Mouse (Mus musculus) hindbrain, embryonic 11.5 days (tissue): ENCODE results near the gene Ank3. TPM values are rescaled to one million over a fixed set of nuclear protein-coding genes. Genes with fewer than 3 reads are reported as not detected.

Experiments used
- ATAC-seq: fragments of 200-750 bp; cut with Nextera tagmentation; 2 replicates; pipeline ENCODE4 v1.8.0; 2017; ENCODE audit warnings: mild to moderate bottlenecking, moderate TSS enrichment, moderate library complexity; ENCODE audit not compliant: low FRiP score
- DNase-seq: peaks from one replicate; pipeline ENCODE4 v3.0.0-alpha.2; 2015; ENCODE audit warnings: low spot score
- H3K27ac ChIP-seq: fragments of 300-500 bp; sonication (generic); 2 replicates; pipeline ENCODE4 v1.5.1; 2014; ENCODE audit warnings: mild to moderate bottlenecking, low read depth, low read length
- H3K27me3 ChIP-seq: fragments of 300-500 bp; sonication (generic); 2 replicates; pipeline ENCODE4 v1.6.1; 2014; ENCODE audit warnings: mild to moderate bottlenecking, low read length, moderate library complexity, mixed read lengths; ENCODE audit not compliant: control insufficient read depth, insufficient read depth
- H3K36me3 ChIP-seq: fragments of 300-500 bp; sonication (generic); 2 replicates; pipeline ENCODE4 v1.6.1; 2014; ENCODE audit warnings: mild to moderate bottlenecking, low read length, moderate library complexity, mixed read lengths; ENCODE audit not compliant: control insufficient read depth, insufficient read depth
- H3K4me1 ChIP-seq: fragments of 300-500 bp; sonication (generic); replicated peaks from 2 replicates; pipeline ENCODE4 v1.6.1; 2014; ENCODE audit warnings: low read length, mixed read lengths; ENCODE audit not compliant: control insufficient read depth, insufficient read depth
- H3K4me2 ChIP-seq: fragments of 300-500 bp; sonication (generic); replicated peaks from 2 replicates; pipeline ENCODE4 v1.6.1; 2014; ENCODE audit warnings: mild to moderate bottlenecking, low read depth, low read length
- H3K4me3 ChIP-seq: fragments of 300-500 bp; sonication (generic); 2 replicates; pipeline ENCODE4 v1.5.1; 2014; ENCODE audit warnings: low read depth, low read length
- H3K9ac ChIP-seq: fragments of 300-500 bp; sonication (generic); 2 replicates; pipeline ENCODE4 v1.6.1; 2014; ENCODE audit warnings: low read depth, low read length
- H3K9me3 ChIP-seq: fragments of 300-500 bp; sonication (generic); 2 replicates; pipeline ENCODE4 v1.6.1; 2016; ENCODE audit warnings: low read length; ENCODE audit not compliant: control insufficient read depth
- WGBS: fragments of 180-500 bp; shearing (Covaris S2); extraction: QIAGEN DNeasy Blood & Tissue Kit; methylation state at CpG from one replicate; pipeline ENCODE4 v1.1.7; 2014; 5-methylcytosine and 5-hydroxymethylcytosine counted together
- polyA plus RNA-seq: library from polyadenylated mRNA; unstranded; fragments of >200 nt; fragmentation: Nextera tagmentation; extraction: Ambion mirVana; gene quantifications from 2 replicates; pipeline ENCODE4 v1.2.1, GENCODE M21; 2014

The Ank3 gene
- polyA plus RNA-seq, 1 experiment from 2014 or later: 97.7 TPM

DNA sequence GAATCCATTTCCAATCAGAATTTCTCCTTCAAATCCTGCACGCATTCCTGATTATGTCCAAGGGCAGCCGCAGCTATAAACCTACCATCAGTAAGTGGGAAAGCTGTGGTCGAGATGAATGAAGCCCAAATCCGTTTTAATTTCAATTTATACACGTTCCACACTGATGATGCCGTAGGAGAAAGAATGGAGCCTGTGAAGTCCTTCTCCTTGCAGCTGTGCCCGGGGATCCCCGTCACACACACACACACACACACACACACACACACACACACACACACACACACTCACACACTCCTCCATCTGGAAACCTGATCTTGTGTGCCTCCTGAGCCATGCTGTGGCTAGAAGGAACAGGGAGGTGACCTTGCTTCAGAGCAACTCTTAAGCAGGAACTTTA is 412.2 kb downstream of the Ank3 start:
- no peak for DNase-seq
- H3K4me1 ChIP-seq: no peaks in the 10 kb centered on the region
- H3K4me3 ChIP-seq: no peak overlapping the region
- no peak overlapping the region for H3K27ac ChIP-seq
- H3K27me3 ChIP-seq: no peaks in the 10 kb centered on the region
- WGBS: 81% methylated on average over 8 of the region's 8 CpGs
- no peak overlapping the region for H3K9ac ChIP-seq
- H3K4me2 ChIP-seq: no peak overlapping the region
- no peak for ATAC-seq
- H3K36me3 ChIP-seq: no peaks in the 10 kb centered on the region
- H3K9me3 ChIP-seq: no peaks in the 10 kb centered on the region

GRCm38 (mm10) chr10:69813823-69814522 is 415.4 kb downstream of the Ank3 start:
- Histone ChIP-seq H3K27ac (no peak overlapping the region), H3K9ac (no peak overlapping the region), H3K27me3 (no peaks in the 10 kb centered on the region), H3K36me3 (no peaks in the 10 kb centered on the region), H3K9me3 (no peaks in the 10 kb centered on the region), H3K4me3 (no peak overlapping the region), H3K4me2 (no peak overlapping the region), H3K4me1 (no peaks in the 10 kb centered on the region)
- DNase-seq (no peak), ATAC-seq (no peak)
- 73% methylated on average over 6 of the region's 6 CpGs for WGBS

- H3K4me3 ChIP-seq: no peak overlapping the region
- H3K4me2 ChIP-seq: no peak overlapping the region
- H3K36me3 ChIP-seq: no peaks in the 10 kb centered on the region
- no peaks in the 10 kb centered on the region for H3K4me1 ChIP-seq
- 97% methylated on average over 7 of the region's 7 CpGs for WGBS
- no peak for DNase-seq
- H3K9me3 ChIP-seq: no peaks in the 10 kb centered on the region
- no peak overlapping the region for H3K27ac ChIP-seq
- ATAC-seq: no peak
- no peak overlapping the region for H3K9ac ChIP-seq
- no peaks in the 10 kb centered on the region for H3K27me3 ChIP-seq
Measured at GRCm38 (mm10) chr10:69821245-69821644, 422.7 kb downstream of the Ank3 start.

DNA sequence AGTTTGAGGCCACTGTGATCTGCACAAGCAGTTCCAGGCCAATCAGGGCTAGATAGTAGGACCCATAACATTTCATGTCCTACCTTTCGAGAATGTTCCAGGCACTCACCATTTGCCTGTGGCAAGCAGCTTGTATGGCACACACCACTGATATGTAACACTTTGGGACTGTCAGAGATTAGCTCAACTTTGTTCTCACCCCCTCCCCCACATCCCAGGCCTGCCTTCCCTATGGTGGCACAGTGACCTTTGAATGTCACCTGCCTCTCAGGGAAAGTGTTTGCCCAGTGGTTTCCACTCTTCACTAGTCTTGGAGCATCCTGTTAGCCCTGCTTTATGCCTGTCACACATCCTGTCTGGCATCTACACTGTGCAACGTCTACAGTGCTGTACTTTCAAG is 430.2 kb downstream of the Ank3 start:
- Histone ChIP-seq H3K27ac (no peak overlapping the region), H3K36me3 (no peaks in the 10 kb centered on the region), H3K9ac (no peak overlapping the region), H3K4me2 (no peak overlapping the region), H3K27me3 (no peaks in the 10 kb centered on the region), H3K9me3 (no peaks in the 10 kb centered on the region), H3K4me3 (no peak overlapping the region), H3K4me1 (no peaks in the 10 kb centered on the region)
- DNase-seq (no peak), ATAC-seq (no peak)
- WGBS: 78% methylated on average over 2 of the region's 2 CpGs

DNA sequence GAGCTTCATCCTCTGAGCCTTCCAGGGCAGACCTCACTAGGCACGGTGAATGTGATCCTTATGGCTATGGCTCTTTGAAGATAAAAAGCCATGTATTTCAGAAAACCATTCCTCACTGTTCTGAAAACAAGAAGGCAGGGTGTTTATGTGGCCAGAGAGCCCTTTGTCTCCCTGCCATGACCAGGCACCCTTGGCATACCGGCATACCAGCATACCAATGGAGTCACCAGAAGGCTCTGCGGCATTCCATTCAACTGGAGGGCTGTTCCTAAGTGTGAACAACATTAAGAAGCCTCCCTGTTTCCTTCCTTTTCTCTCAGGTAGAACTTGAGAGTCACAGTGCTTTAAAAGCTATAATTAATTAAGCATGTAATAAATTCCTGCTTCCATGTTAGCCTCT is 430.7 kb downstream of the Ank3 start:
- Histone ChIP-seq H3K9me3 (no peaks in the 10 kb centered on the region), H3K9ac (no peak overlapping the region), H3K4me2 (no peak overlapping the region), H3K27me3 (no peaks in the 10 kb centered on the region), H3K4me1 (no peaks in the 10 kb centered on the region), H3K4me3 (no peak overlapping the region), H3K36me3 (no peaks in the 10 kb centered on the region), H3K27ac (no peak overlapping the region)
- ATAC-seq (no peak), DNase-seq (no peak)
- 89% methylated on average over 3 of the region's 3 CpGs for WGBS

DNA sequence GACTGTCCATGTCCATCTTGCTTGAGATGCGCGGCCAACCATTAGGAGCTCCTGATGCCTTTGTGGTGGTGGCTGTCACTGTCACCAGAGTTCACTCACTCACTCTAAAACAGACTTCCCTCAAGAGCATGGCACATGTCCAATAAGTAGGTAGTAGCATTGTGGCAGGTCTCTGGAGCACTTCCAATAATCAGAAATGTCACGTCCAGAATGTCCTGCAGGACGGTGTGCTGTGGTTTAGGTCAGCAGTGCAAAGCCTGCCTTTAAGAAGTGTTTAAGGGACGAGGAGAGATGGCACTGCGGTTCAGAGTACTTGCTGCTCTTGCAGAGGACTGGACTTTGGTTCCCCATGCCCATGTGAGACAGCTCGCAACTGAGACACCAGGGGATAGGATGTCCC is 433.0 kb downstream of the Ank3 start:
- Histone ChIP-seq H3K27ac (no peak overlapping the region), H3K4me3 (no peak overlapping the region), H3K4me1 (no peaks in the 10 kb centered on the region), H3K27me3 (no peaks in the 10 kb centered on the region), H3K9ac (no peak overlapping the region), H3K9me3 (no peaks in the 10 kb centered on the region), H3K36me3 (no peaks in the 10 kb centered on the region), H3K4me2 (no peak overlapping the region)
- ATAC-seq: no peak
- WGBS: 94% methylated on average over 7 of the region's 7 CpGs
- DNase-seq: no peak

GRCm38 (mm10) chr10:69832241-69832640 is 433.7 kb downstream of the Ank3 start:
- WGBS: 73% methylated on average over 4 of the region's 4 CpGs
- no peaks in the 10 kb centered on the region for H3K9me3 ChIP-seq
- no peaks in the 10 kb centered on the region for H3K4me1 ChIP-seq
- no peak overlapping the region for H3K4me2 ChIP-seq
- no peak overlapping the region for H3K27ac ChIP-seq
- no peak overlapping the region for H3K9ac ChIP-seq
- DNase-seq (no peak), ATAC-seq (no peak)
- H3K27me3 ChIP-seq: no peaks in the 10 kb centered on the region
- H3K4me3 ChIP-seq: no peak overlapping the region
- no peaks in the 10 kb centered on the region for H3K36me3 ChIP-seq

DNA sequence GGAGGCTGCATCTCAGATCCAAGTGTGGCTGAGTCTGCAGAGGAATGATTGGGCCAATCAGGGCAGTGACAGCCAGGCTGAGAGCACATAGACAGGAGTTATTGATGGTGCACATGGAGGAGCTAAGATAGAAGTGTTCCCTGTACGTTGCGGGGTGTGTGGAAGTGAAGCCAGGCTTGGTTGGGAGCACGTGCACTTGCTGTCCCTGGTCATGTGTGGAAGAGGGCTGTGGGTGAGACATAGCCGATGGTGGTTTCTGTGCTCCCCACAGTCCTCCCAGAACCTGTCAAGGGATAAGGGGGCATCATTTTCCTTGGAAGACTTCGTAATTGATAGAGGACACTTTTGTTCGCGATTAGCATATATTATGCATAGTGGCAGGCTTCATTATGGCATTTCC is 434.2 kb downstream of the Ank3 start:
- H3K27ac ChIP-seq: no peak overlapping the region
- H3K4me2 ChIP-seq: no peak overlapping the region
- no peaks in the 10 kb centered on the region for H3K4me1 ChIP-seq
- 93% methylated on average over 7 of the region's 7 CpGs for WGBS
- H3K9me3 ChIP-seq: no peaks in the 10 kb centered on the region
- H3K27me3 ChIP-seq: no peaks in the 10 kb centered on the region
- DNase-seq (no peak), ATAC-seq (no peak)
- no peak overlapping the region for H3K4me3 ChIP-seq
- no peak overlapping the region for H3K9ac ChIP-seq
- no peaks in the 10 kb centered on the region for H3K36me3 ChIP-seq

DNA sequence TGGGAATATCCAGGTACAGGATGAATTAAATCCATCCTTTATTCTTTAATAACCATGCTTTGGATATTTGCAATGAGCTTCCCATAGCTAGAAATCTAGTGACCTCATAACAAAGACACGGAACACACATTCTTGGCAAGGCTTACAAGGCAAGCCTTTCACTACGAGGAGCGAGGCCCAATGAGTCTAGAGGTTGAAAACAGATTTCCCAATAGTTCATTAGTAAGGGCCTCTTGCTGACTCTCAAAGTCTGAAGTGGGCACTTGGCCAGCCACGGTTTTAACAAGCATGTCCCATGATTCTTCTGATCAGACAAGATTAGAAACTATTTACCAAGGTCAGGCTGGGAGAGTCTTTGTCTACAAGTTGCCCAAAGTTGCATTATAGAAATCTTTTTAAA is 436.1 kb downstream of the Ank3 start:
- H3K4me3 ChIP-seq: no peak overlapping the region
- no peaks in the 10 kb centered on the region for H3K9me3 ChIP-seq
- no peaks in the 10 kb centered on the region for H3K36me3 ChIP-seq
- no peaks in the 10 kb centered on the region for H3K27me3 ChIP-seq
- no peak for DNase-seq
- H3K4me1 ChIP-seq: no peaks in the 10 kb centered on the region
- H3K4me2 ChIP-seq: no peak overlapping the region
- no peak overlapping the region for H3K27ac ChIP-seq
- no peak overlapping the region for H3K9ac ChIP-seq
- WGBS: 91% methylated on average over 4 of the region's 4 CpGs
- no peak for ATAC-seq
